Mouse (Mus musculus): ENCODE data around the gene Smim4.

Smim4 gene

DNA sequence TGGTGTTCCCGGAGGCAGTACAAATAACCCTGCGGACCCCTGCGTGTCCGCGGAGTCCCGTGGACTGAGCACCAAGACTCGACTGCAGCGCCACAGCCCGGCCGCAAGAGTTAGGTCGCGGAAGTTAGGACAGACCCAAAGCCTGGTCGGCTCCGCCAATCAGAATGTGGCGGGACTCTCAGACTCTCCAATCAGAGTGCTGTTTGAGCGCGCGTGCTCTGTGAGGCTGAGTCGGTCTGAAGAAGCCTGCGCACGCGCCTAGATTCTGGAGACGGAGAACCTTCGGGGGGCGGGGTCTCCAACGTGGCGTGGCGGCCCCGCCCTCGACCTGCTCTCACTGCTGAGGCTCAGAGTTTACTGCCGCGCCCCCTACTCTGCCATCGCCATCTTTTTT, at the start of gene Smim4:
Smim4 (minus strand) TSS at position 131 of the 394 bp plus-strand sequence.
- DNase-seq (ENCODE audit: low read depth, low spot score): peak; percentile 98

GRCm38 (mm10) chr14:31177715-31178114, 49.0 kb upstream of the Smim4 start:
- no peak for DNase-seq (ENCODE audit: low read depth, low spot score)

DNA sequence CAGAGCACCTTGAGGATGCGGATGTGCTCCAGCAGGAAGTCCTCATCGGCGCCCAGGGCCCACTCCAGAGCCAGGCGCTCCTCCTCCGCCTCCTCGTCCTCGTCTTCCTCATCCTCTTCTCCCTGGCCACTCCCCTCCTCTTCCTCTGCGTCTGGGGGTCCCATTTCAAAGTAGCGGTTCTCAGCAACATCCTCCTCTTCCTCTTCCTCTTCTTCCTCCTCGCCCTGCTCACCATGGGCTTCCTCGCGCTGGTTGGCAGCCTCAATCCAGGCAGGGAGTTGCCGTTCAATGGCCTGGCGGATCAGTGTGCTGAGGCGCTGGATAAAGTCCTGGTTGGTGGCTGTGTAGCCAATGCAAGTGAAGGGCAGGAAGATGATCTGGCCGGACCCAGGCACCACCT, 48.5 kb upstream of the Smim4 start:
- no peak for DNase-seq (ENCODE audit: low read depth, low spot score)

- no peak for DNase-seq (ENCODE audit: low read depth, low spot score)
Measured at GRCm38 (mm10) chr14:31173537-31173936, 44.8 kb upstream of the Smim4 start.

GRCm38 (mm10) chr14:31172781-31173455, 44.2 kb upstream of the Smim4 start:
- no peak for DNase-seq (ENCODE audit: low read depth, low spot score)

GRCm38 (mm10) chr14:31171821-31172220, 43.1 kb upstream of the Smim4 start:
- DNase-seq (ENCODE audit: low read depth, low spot score): no peak

- no peak for DNase-seq (ENCODE audit: low read depth, low spot score)
Measured at GRCm38 (mm10) chr14:31171386-31171785, 42.6 kb upstream of the Smim4 start.

GRCm38 (mm10) chr14:31170963-31171362, 42.2 kb upstream of the Smim4 start:
- no peak for DNase-seq (ENCODE audit: low read depth, low spot score)

GRCm38 (mm10) chr14:31169508-31169907, 40.8 kb upstream of the Smim4 start:
- no peak for DNase-seq (ENCODE audit: low read depth, low spot score)

DNA sequence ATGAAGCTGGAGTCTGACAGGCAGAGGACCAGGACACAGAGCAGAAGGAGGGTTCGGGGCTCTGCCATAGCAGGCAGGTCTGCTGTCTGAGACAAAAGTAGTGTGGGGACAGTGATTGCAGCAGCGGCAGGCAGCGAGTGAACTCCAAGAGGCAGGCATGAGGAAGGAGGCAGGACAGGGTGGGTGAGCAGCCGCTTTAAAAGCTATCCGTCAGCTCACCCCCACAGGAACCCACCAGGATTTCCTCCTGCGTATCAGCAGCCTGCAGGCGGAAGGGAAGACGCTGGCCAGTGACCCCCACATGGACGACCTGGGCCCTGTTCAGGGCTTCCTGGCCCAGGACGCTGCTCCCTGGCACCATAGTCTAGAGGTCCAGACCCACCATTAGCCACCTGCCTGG, 39.7 kb upstream of the Smim4 start, which contains the start of gene Stab1:
Stab1 (minus strand) TSS at position 217 of the 400 bp plus-strand sequence.
- DNase-seq (ENCODE audit: low read depth, low spot score): no peak

GRCm38 (mm10) chr14:31166827-31167226, 38.1 kb upstream of the Smim4 start:
- no peak for DNase-seq (ENCODE audit: low read depth, low spot score)

- no peak for DNase-seq (ENCODE audit: low read depth, low spot score)
Measured at GRCm38 (mm10) chr14:31165991-31166630, 37.4 kb upstream of the Smim4 start.

DNA sequence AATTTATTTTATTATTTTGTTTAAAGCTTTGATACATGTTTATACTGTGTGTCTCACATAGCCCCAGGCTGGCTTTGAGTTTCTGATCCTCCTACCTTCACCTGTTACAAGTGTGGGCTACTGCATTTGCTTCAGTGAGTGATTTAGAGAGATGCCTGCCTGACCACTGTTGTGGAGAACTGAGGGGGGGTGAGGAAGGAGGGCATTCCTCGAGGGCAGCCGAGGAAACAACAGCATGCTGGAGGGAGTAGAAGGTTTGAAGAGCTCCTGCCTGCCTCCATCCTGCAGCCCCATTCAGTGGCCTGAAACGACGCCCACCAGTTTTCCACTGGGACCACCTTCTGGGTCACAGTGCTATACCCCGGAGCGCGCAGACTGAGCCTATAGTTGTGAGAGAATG, 36.7 kb upstream of the Smim4 start:
- no peak for DNase-seq (ENCODE audit: low read depth, low spot score)

DNA sequence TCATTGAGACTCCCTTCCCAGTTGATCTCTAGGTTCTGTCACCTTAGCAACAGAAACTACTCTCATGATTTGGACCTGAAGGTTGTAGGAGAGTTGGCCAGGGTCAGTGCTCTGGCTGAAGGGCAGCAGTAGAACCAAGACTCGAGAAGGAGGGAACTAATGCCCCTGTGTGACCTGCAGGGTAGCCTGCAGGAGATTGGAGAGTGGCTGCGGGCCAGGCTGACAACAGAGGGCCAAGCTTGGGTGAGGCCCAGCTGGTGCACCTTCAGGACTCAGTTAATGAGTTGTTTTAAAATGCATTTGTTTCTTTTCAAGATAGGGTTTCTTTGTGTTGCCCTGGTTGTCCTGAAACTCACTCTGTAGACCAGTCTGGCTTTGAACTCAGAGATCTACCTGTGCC, 36.3 kb upstream of the Smim4 start:
- DNase-seq (ENCODE audit: low read depth, low spot score): no peak

GRCm38 (mm10) chr14:31164067-31164466, 35.3 kb upstream of the Smim4 start:
- DNase-seq (ENCODE audit: low read depth, low spot score): no peak

- DNase-seq (ENCODE audit: low read depth, low spot score): no peak
Measured at GRCm38 (mm10) chr14:31161638-31162037, 32.9 kb upstream of the Smim4 start.

DNA sequence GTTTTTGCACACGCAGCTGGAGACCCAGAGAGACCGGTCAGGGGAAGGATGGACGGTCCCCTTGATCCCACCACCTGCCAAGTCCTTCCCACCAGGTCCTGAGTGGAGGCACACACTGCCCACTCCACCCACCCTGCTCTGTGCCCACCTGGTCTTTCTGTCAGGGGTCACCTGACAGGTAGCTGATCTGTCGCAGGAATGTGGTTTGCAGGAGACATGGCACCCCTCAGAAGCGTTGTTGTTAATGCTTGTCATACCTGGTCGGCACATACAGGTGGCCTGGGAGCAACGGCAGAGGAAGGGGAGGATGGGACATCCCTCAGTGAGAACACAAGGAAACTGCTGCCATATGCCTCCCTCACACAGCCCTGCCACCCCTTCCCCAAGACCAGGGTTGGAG, 32.4 kb upstream of the Smim4 start:
- no peak for DNase-seq (ENCODE audit: low read depth, low spot score)

DNA sequence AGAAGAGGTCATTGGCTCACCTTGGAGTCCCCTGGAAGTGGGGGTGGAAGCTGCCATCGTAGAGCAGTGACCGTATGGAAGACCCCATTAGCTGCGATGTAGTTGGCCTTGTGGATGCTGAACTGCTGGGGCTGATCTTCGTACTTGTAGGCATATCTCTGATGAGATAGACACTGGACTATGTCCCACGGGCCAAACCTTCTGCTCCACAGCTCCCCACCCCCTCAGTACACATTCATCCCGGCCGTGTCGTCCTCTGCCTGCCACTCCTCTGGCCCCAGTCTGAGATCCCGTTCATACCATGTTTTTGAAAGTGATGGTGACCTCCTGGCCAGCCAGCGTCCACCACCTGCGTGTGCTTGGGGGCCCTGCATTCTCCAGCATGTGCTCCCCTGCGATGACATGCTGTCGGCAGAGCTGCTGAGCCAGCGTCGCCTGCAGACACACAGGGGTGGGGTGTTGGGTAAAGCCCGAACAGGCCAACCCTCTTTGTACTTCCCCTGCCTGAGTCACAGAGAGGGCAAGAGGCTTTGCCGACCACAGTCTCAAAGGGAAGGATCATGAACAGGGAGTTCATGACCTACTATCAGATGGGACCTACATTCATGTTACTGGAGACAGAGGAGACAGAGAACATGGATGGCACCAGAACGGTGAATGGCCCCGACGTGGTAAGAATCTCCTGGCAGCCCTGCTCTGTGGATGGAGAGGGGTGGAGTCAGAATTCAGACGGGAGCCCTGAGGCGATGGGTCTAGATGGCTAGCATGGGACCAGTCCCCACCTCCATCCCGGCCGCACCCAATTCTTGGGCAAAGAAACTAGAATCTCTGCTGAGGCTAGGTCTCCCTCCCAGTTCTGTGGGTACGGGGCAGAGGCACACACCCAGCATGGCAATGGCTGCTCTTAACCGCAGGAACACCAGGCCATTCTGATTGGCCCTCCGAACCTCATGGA, 31.7 kb upstream of the Smim4 start:
- no peak for DNase-seq (ENCODE audit: low read depth, low spot score)

DNA sequence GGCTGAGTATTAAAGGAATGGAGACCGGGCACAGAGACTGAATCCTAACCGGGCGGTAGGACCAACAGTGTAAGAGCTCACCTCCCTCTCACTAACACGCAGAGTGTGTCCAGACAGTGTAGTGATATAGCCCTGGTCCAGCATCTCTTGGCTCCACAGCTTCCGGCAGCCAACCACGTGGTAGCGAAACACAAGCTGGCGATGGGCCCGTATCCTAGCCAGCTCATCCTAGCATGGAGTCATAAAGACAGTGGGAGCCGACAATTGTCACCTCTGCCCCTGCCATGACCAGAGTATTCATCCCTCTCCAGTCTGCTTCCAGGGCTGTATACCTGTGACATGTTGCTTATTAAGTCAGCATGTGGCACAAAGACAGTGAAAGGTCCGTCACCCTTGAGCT, 16.9 kb upstream of the Smim4 start:
- DNase-seq (ENCODE audit: low read depth, low spot score): no peak

DNA sequence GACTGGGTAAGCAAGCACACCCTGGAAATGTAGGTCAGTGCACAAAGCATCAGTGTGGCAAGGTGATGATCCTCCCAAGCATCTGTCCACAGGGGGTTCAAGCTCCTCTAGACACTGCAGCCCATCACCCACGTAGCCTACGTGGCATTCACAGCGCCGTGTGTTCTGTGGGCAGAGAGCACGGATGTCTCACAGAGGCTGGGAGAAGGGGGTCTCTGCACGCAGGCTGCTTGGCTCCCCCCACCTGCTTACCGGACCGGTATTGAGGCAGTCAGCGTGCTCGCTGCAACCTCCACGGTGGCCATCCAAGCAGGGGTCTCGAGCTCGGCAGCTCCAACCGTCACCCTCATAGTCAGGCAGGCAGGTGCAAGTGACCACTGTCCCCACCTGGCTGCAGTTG, 12.3 kb upstream of the Smim4 start:
- DNase-seq (ENCODE audit: low read depth, low spot score): no peak

DNA sequence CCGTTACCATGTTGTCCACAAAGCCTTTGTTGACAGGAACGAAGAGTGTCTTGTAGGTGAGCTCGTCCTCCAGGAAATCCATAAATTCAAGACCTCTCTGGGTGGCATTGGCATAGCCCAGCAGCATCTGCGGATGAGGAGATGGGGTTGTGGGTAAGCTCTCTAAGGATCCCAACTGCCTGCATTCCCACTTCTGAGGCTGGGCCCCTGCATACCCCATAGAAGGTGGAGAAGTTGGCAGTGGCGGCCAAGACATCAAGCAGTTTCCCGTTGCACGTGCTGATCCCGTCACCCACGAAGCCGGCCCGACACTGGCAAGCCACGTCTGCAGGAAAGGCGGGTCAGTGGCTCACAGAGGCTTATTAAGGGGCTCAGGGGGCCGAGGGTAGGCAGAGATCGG, 11.4 kb upstream of the Smim4 start:
- no peak for DNase-seq (ENCODE audit: low read depth, low spot score)

GRCm38 (mm10) chr14:31139666-31140065, 10.9 kb upstream of the Smim4 start:
- DNase-seq (ENCODE audit: low read depth, low spot score): no peak
